Mouse (Mus musculus): ENCODE data around the gene Kmt5b.

Kmt5b gene

GRCm38 (mm10) chr19:3768697-3769383 is 1.6 kb downstream of the Kmt5b start:
- DNase-seq (ENCODE audit: low spot score), result peak; percentile 93

- no peak for DNase-seq (ENCODE audit: low spot score)
Measured at GRCm38 (mm10) chr19:3769533-3769932, 2.3 kb downstream of the Kmt5b start.

GRCm38 (mm10) chr19:3774159-3774558 is 6.9 kb downstream of the Kmt5b start:
- DNase-seq (ENCODE audit: low spot score), result no peak

- DNase-seq (ENCODE audit: low spot score), result no peak
Measured at GRCm38 (mm10) chr19:3778713-3779112, 11.5 kb downstream of the Kmt5b start.

GRCm38 (mm10) chr19:3790077-3790476 is 22.9 kb downstream of the Kmt5b start:
- no peak for DNase-seq (ENCODE audit: low spot score)

- no peak for DNase-seq (ENCODE audit: low spot score)
Measured at GRCm38 (mm10) chr19:3805526-3805925, 38.3 kb downstream of the Kmt5b start.

- DNase-seq (ENCODE audit: low spot score), result no peak
Measured at GRCm38 (mm10) chr19:3810536-3811233, 43.5 kb downstream of the Kmt5b start.

- DNase-seq (ENCODE audit: low spot score), result no peak
Measured at GRCm38 (mm10) chr19:3814461-3814860, 47.2 kb downstream of the Kmt5b start.

- DNase-seq (ENCODE audit: low spot score), result no peak
Measured at GRCm38 (mm10) chr19:3815824-3816223, 48.6 kb downstream of the Kmt5b start.

- DNase-seq (ENCODE audit: low spot score), result no peak
Measured at GRCm38 (mm10) chr19:3819080-3819479, 51.9 kb downstream of the Kmt5b start.

- no peak for DNase-seq (ENCODE audit: low spot score)
Measured at GRCm38 (mm10) chr19:3819899-3820444, 52.8 kb downstream of the Kmt5b start.

GRCm38 (mm10) chr19:3825044-3825443 is 57.8 kb downstream of the Kmt5b start:
- no peak for DNase-seq (ENCODE audit: low spot score)

- DNase-seq (ENCODE audit: low spot score), result no peak
Measured at GRCm38 (mm10) chr19:3829863-3830262, 62.6 kb downstream of the Kmt5b start.

GRCm38 (mm10) chr19:3831716-3832115 is 64.5 kb downstream of the Kmt5b start:
- DNase-seq (ENCODE audit: low spot score), result no peak

- DNase-seq (ENCODE audit: low spot score), result peak; percentile 26
Measured at GRCm38 (mm10) chr19:3832851-3833353, 65.7 kb downstream of the Kmt5b start.

GRCm38 (mm10) chr19:3834301-3834700 is 67.1 kb downstream of the Kmt5b start:
- DNase-seq (ENCODE audit: low spot score), result no peak

GRCm38 (mm10) chr19:3836791-3837190 is 69.6 kb downstream of the Kmt5b start:
- DNase-seq (ENCODE audit: low spot score), result no peak

- no peak for DNase-seq (ENCODE audit: low spot score)
Measured at GRCm38 (mm10) chr19:3838931-3839330, 71.7 kb downstream of the Kmt5b start.

- DNase-seq (ENCODE audit: low spot score), result no peak
Measured at GRCm38 (mm10) chr19:3839686-3840085, 72.5 kb downstream of the Kmt5b start.

- no peak for DNase-seq (ENCODE audit: low spot score)
Measured at GRCm38 (mm10) chr19:3840214-3840651, 73.0 kb downstream of the Kmt5b start.

GRCm38 (mm10) chr19:3840685-3841084 is 73.5 kb downstream of the Kmt5b start:
- no peak for DNase-seq (ENCODE audit: low spot score)

GRCm38 (mm10) chr19:3842359-3843148 is 75.3 kb downstream of the Kmt5b start:
- no peak for DNase-seq (ENCODE audit: low spot score)

Measured in urinary bladder, postnatal 25 days (tissue).